Mouse (Mus musculus) MEL (cell line): ENCODE results near the gene Actr8. TPM values are rescaled to one million over a fixed set of nuclear protein-coding genes. Genes with fewer than 3 reads are reported as not detected.

Experiments used
- DNase-seq: peaks from one replicate; pipeline ENCODE4 v3.0.0; 2011; ENCODE audit warnings: low read depth, low spot score
- H3K27ac ChIP-seq: 2 replicates; pipeline ENCODE4 v1.5.1; 2012; ENCODE audit warnings: low read depth, mild to moderate bottlenecking, control low read depth, low read length, moderate library complexity; ENCODE audit not compliant: control insufficient read depth
- H3K27me3 ChIP-seq, 2 experiments: fragments of 150-350 bp in 1 of 2; sonication (generic) in 1 of 2; 2 replicates each; pipeline ENCODE4 v1.6.1; 2012; ENCODE audit warnings: low read length in 2 of 2, mild to moderate bottlenecking in 2 of 2, improper control_type of control experiment in 1 of 2, moderate library complexity in 1 of 2; ENCODE audit not compliant: insufficient read depth in 2 of 2, control insufficient read depth in 1 of 2
- H3K36me3 ChIP-seq, 2 experiments: 2 replicates each; pipeline ENCODE4 v1.6.1; 2012 to 2014; ENCODE audit warnings: low read length in 2 of 2, improper control_type of control experiment in 1 of 2, inconsistent platforms in 1 of 2, mild to moderate bottlenecking in 1 of 2; ENCODE audit not compliant: insufficient read depth in 2 of 2, control insufficient read depth in 1 of 2
- H3K4me1 ChIP-seq, 2 experiments: fragments of 150-350 bp in 1 of 2; sonication (generic) in 1 of 2; 2 replicates each; pipeline ENCODE4 v1.6.1; 2012; ENCODE audit warnings: low read length in 2 of 2, improper control_type of control experiment in 1 of 2, mild to moderate bottlenecking in 1 of 2; ENCODE audit not compliant: insufficient read depth in 2 of 2, control insufficient read depth in 1 of 2
- H3K4me3 ChIP-seq, 2 experiments: fragments of 150-350 bp in 1 of 2; sonication (generic) in 1 of 2; 2 replicates each; pipeline ENCODE4 v1.5.1; 2012; ENCODE audit warnings: low read depth in 2 of 2, low read length in 2 of 2, mild to moderate bottlenecking in 2 of 2, moderate library complexity in 2 of 2, control low read depth in 1 of 2, improper control_type of control experiment in 1 of 2; ENCODE audit not compliant: control insufficient read depth in 1 of 2, insufficient read depth in 1 of 2
- H3K79me2 ChIP-seq: 2 replicates; pipeline ENCODE4 v1.6.1; 2012; ENCODE audit warnings: mild to moderate bottlenecking, low read length, moderate library complexity; ENCODE audit not compliant: control insufficient read depth, poor library complexity, insufficient read depth
- H3K9ac ChIP-seq: 2 replicates; pipeline ENCODE4 v1.6.1; 2012; ENCODE audit warnings: low read depth, mild to moderate bottlenecking, control low read depth, low read length, moderate library complexity; ENCODE audit not compliant: control insufficient read depth, poor library complexity, severe bottlenecking
- H3K9me3 ChIP-seq: fragments of 150-350 bp; sonication (generic); replicated peaks from 2 replicates; pipeline ENCODE4 v1.6.1; 2012; ENCODE audit warnings: mild to moderate bottlenecking, low read length, improper control_type of control experiment, moderate library complexity; ENCODE audit not compliant: insufficient read depth
- CHD2 ChIP-seq: IDR thresholded peaks from 2 replicates; pipeline ENCODE4 v1.6.1; 2011; ENCODE audit warnings: low read length, improper control_type of control experiment
- CTCF ChIP-seq, 3 experiments: IDR thresholded peaks in 2 of 3; conservative IDR thresholded peaks in 1 of 3; 2 replicates each; pipeline ENCODE4 v1.5.1; 2011 to 2012; ENCODE audit warnings: low read length in 3 of 3, low read depth in 2 of 3, mild to moderate bottlenecking in 2 of 3, improper control_type of control experiment in 1 of 3, inconsistent platforms in 1 of 3, mixed read lengths in 1 of 3, moderate library complexity in 1 of 3; ENCODE audit not compliant: control insufficient read depth in 1 of 3, insufficient read depth in 1 of 3, poor library complexity in 1 of 3, severe bottlenecking in 1 of 3
- E2F4 ChIP-seq: IDR thresholded peaks from 2 replicates; pipeline ENCODE4 v1.6.1; 2011; ENCODE audit warnings: low read depth, low read length, improper control_type of control experiment, borderline replicate concordance
- ELF1 ChIP-seq: IDR thresholded peaks from 2 replicates; pipeline ENCODE4 v1.6.1; 2014; ENCODE audit warnings: low read depth, mild to moderate bottlenecking, inconsistent platforms, low read length, improper control_type of control experiment, moderate library complexity
- EP300 ChIP-seq, 2 experiments: IDR thresholded peaks; 2 replicates each; pipeline ENCODE4 v1.6.1; 2011; ENCODE audit warnings: improper control_type of control experiment in 2 of 2, low read length in 2 of 2, low read depth in 1 of 2, mild to moderate bottlenecking in 1 of 2
- ETS1 ChIP-seq: IDR thresholded peaks from 2 replicates; pipeline ENCODE4 v1.6.1; 2012; ENCODE audit warnings: low read depth, mild to moderate bottlenecking, inconsistent platforms, low read length, improper control_type of control experiment, moderate library complexity
- GABPA ChIP-seq: IDR thresholded peaks from 2 replicates; pipeline ENCODE4 v1.6.1; 2012; ENCODE audit warnings: low read depth, mild to moderate bottlenecking, inconsistent platforms, low read length, improper control_type of control experiment, moderate library complexity
- GATA1 ChIP-seq: IDR thresholded peaks from 2 replicates; pipeline ENCODE4 v1.6.1; 2011; ENCODE audit warnings: low read depth, low read length, improper control_type of control experiment
- HCFC1 ChIP-seq: IDR thresholded peaks from 2 replicates; pipeline ENCODE4 v1.6.1; 2012; ENCODE audit warnings: low read depth, mild to moderate bottlenecking, inconsistent platforms, low read length, improper control_type of control experiment, moderate library complexity
- JUND ChIP-seq: IDR thresholded peaks from 2 replicates; pipeline ENCODE4 v1.6.1; 2011; ENCODE audit warnings: low read depth, mild to moderate bottlenecking, improper control_type of control experiment, low read length
- KAT2A ChIP-seq: conservative IDR thresholded peaks from 2 replicates; pipeline ENCODE4 v1.6.1; 2012; ENCODE audit warnings: low read depth, low read length, improper control_type of control experiment, inconsistent platforms
- MAFK ChIP-seq: IDR thresholded peaks from 2 replicates; pipeline ENCODE4 v1.6.1; 2011; ENCODE audit warnings: low read depth, mild to moderate bottlenecking, low read length, improper control_type of control experiment, borderline replicate concordance
- MAX ChIP-seq: IDR thresholded peaks from 2 replicates; pipeline ENCODE4 v1.6.1; 2011; ENCODE audit warnings: low read length, improper control_type of control experiment
- MAZ ChIP-seq: IDR thresholded peaks from 2 replicates; pipeline ENCODE4 v1.6.1; 2012; ENCODE audit warnings: low read depth, mild to moderate bottlenecking, inconsistent platforms, low read length, improper control_type of control experiment
- MEF2A ChIP-seq: IDR thresholded peaks from 2 replicates; pipeline ENCODE4 v1.6.1; 2014; ENCODE audit warnings: low read depth, mild to moderate bottlenecking, inconsistent platforms, low read length, improper control_type of control experiment; ENCODE audit not compliant: poor library complexity, insufficient replicate concordance, severe bottlenecking; ENCODE audit errors: extremely low read depth
- MXI1 ChIP-seq: IDR thresholded peaks from 2 replicates; pipeline ENCODE4 v1.6.1; 2011; ENCODE audit warnings: mild to moderate bottlenecking, low read depth, low read length, improper control_type of control experiment
- MYB ChIP-seq: IDR thresholded peaks from 2 replicates; pipeline ENCODE4 v1.6.1; 2011; ENCODE audit warnings: mild to moderate bottlenecking, low read depth, low read length, improper control_type of control experiment
- MYC ChIP-seq: IDR thresholded peaks from 2 replicates; pipeline ENCODE4 v1.6.1; 2011; ENCODE audit warnings: low read depth, mild to moderate bottlenecking, low read length, improper control_type of control experiment, moderate library complexity
- NRF1 ChIP-seq: IDR thresholded peaks from 2 replicates; pipeline ENCODE4 v1.6.1; 2014; ENCODE audit warnings: low read depth, mild to moderate bottlenecking, inconsistent platforms, low read length, improper control_type of control experiment, moderate library complexity; ENCODE audit not compliant: poor library complexity, insufficient read depth, severe bottlenecking
- POLR2A ChIP-seq, 2 experiments: IDR thresholded peaks; 2 replicates each; pipeline ENCODE4 v1.6.1; 2011 to 2012; ENCODE audit warnings: low read length in 2 of 2, mild to moderate bottlenecking in 2 of 2, control low read depth in 1 of 2, improper control_type of control experiment in 1 of 2, low read depth in 1 of 2, moderate library complexity in 1 of 2; ENCODE audit not compliant: control insufficient read depth in 1 of 2, insufficient read depth in 1 of 2, poor library complexity in 1 of 2
- POLR2AphosphoS2 ChIP-seq: IDR thresholded peaks from 2 replicates; pipeline ENCODE4 v1.6.1; 2011; ENCODE audit warnings: low read length, improper control_type of control experiment
- POLR2AphosphoS5 ChIP-seq: IDR thresholded peaks from 2 replicates; pipeline ENCODE4 v1.6.1; 2012; ENCODE audit warnings: low read depth, borderline replicate concordance, mild to moderate bottlenecking, inconsistent platforms, low read length, moderate library complexity, mixed read lengths
- RCOR1 ChIP-seq: IDR thresholded peaks from 2 replicates; pipeline ENCODE4 v1.6.1; 2012; ENCODE audit warnings: low read depth, mild to moderate bottlenecking, inconsistent platforms, low read length, improper control_type of control experiment
- SMC3 ChIP-seq: IDR thresholded peaks from 2 replicates; pipeline ENCODE4 v1.6.1; 2011; ENCODE audit warnings: low read depth, low read length, improper control_type of control experiment
- TBP ChIP-seq: IDR thresholded peaks from 2 replicates; pipeline ENCODE4 v1.8.0; 2011; ENCODE audit warnings: low read depth, low read length, improper control_type of control experiment
- TCF12 ChIP-seq: IDR thresholded peaks from 2 replicates; pipeline ENCODE4 v1.6.1; 2014; ENCODE audit warnings: low read depth, mild to moderate bottlenecking, inconsistent platforms, low read length, improper control_type of control experiment, moderate library complexity
- USF1 ChIP-seq: IDR thresholded peaks from 2 replicates; pipeline ENCODE4 v1.6.1; 2014; ENCODE audit warnings: low read depth, mild to moderate bottlenecking, inconsistent platforms, low read length, improper control_type of control experiment, moderate library complexity
- USF2 ChIP-seq, 2 experiments: IDR thresholded peaks; 2 replicates each; pipeline ENCODE4 v1.6.1; 2011 to 2012; ENCODE audit warnings: improper control_type of control experiment in 2 of 2, low read length in 2 of 2, borderline replicate concordance in 1 of 2, inconsistent platforms in 1 of 2, low read depth in 1 of 2, mild to moderate bottlenecking in 1 of 2; ENCODE audit not compliant: insufficient read depth in 1 of 2
- ZC3H11A ChIP-seq: IDR thresholded peaks from 2 replicates; pipeline ENCODE4 v1.6.1; 2012; ENCODE audit warnings: low read depth, mild to moderate bottlenecking, inconsistent platforms, low read length, improper control_type of control experiment
- ZKSCAN1 ChIP-seq: IDR thresholded peaks from 2 replicates; pipeline ENCODE4 v1.6.1; 2012; ENCODE audit warnings: low read depth, mild to moderate bottlenecking, inconsistent platforms, low read length, improper control_type of control experiment, moderate library complexity
- ZMIZ1 ChIP-seq: IDR thresholded peaks from 2 replicates; pipeline ENCODE4 v1.6.1; 2012; ENCODE audit warnings: low read depth, mild to moderate bottlenecking, inconsistent platforms, low read length, improper control_type of control experiment, moderate library complexity
- ZNF384 ChIP-seq: IDR thresholded peaks from 2 replicates; pipeline ENCODE4 v1.6.1; 2012; ENCODE audit warnings: low read depth, mild to moderate bottlenecking, inconsistent platforms, low read length, improper control_type of control experiment
- polyA plus RNA-seq, 2 experiments: library from polyadenylated mRNA; stranded (reverse) in 1 of 2; unstranded in 1 of 2; fragments of >175 nt in 1 of 2; fragments of >200 nt in 1 of 2; gene quantifications; 2 replicates each; pipeline versions ENCODE4 v1.2.1 to v1.2.4; 2012; ENCODE audit warnings: low replicate concordance in 2 of 2, low read depth in 1 of 2; ENCODE audit not compliant: insufficient read length in 2 of 2, insufficient read depth in 1 of 2, missing spikeins in 1 of 2
- total RNA-seq: library from RNA; depleted of rRNA; stranded (reverse); fragments of 300-350 nt; gene quantifications from 2 replicates; pipeline ENCODE4 v1.2.3, GENCODE M21; 2012

Gene Actr8
- total and polyA plus RNA-seq, 3 experiments, result 31.0 to 36.4 TPM; not detected in 1

GRCm38 (mm10) chr14:29968075-29968821 lies 9.9 kb upstream of the Actr8 start, which contains the start of gene Selenok (continued):
- TF ChIP-seq ELF1 (peak; percentile 87), KAT2A (no peak; the same call in 1 of the 2 replicates), POLR2AphosphoS5 (no peak), GABPA (no peak), MYB (no peak), USF1 (peak; percentile 89), MXI1 (peak; percentile 66; the same call in 1 of the 2 replicates), ZMIZ1 (peak; percentile 66; the same call in 1 of the 2 replicates), TBP (peak; percentile 80), MAZ (0 out of 2 replicates have a peak, but pooled peaks have one; percentile 23), EP300 (IDR thresholded peaks at IDR 0.05; ENCODE audit: low read depth in 1 of 2, low read length in 2 of 2) (peak in 1 of 2 experiments; percentile 42; a peak in 1 of 4 replicates), MAX (peak; percentile 89), MEF2A (no peak), GATA1 (no peak), NRF1 (peak; percentile 25; the same call in 1 of the 2 replicates), POLR2A (IDR thresholded peaks at IDR 0.05; ENCODE audit: control insufficient read depth in 1 of 2, insufficient read depth in 1 of 2, low read depth in 1 of 2, low read length in 2 of 2, poor library complexity in 1 of 2) (peak; percentile 64 to 86; a peak in 3 of 4 replicates), HCFC1 (peak; percentile 90), CHD2 (0 out of 2 replicates have a peak, but pooled peaks have one; percentile 25), MAFK (no peak), ZKSCAN1 (no peak), SMC3 (no peak), MYC (peak; percentile 60)

- no peaks in the 10 kb centered on the region for H3K27me3 ChIP-seq
- H3K9me3 ChIP-seq, result no peaks in the 10 kb centered on the region
- no peak overlapping the region for H3K9ac ChIP-seq
- H3K36me3 ChIP-seq, result peaks cover 3 to 15% of the 10 kb centered on the region in 2 experiments
- TF ChIP-seq MAFK (no peak), RCOR1 (no peak), ETS1 (no peak), CHD2 (no peak), KAT2A (no peak), TCF12 (no peak), E2F4 (no peak), USF2 (IDR thresholded peaks at IDR 0.05; ENCODE audit: borderline replicate concordance in 1 of 2, insufficient read depth in 1 of 2, low read depth in 1 of 2, low read length in 2 of 2) (no peak), MXI1 (no peak), ZKSCAN1 (no peak), GABPA (no peak), MYB (no peak), SMC3 (no peak), ZC3H11A (no peak), POLR2AphosphoS2 (no peak), JUND (no peak), CTCF (IDR thresholded peaks at IDR 0.05 in 2 of 3, conservative IDR thresholded peaks at IDR 0.05 in 1 of 3; ENCODE audit: control insufficient read depth in 1 of 3, insufficient read depth in 1 of 3, low read depth in 2 of 3, low read length in 3 of 3, poor library complexity in 1 of 3, severe bottlenecking in 1 of 3) (no peak), ZNF384 (no peak), HCFC1 (no peak)
- H3K79me2 ChIP-seq, result peaks cover 13% of the 10 kb centered on the region
- H3K27ac ChIP-seq, result no peak overlapping the region
- DNase-seq, result no peak
- H3K4me1 ChIP-seq, result peaks cover 7 to 28% of the 10 kb centered on the region in 2 experiments
- H3K4me3 ChIP-seq, result no peak overlapping the region
Measured at GRCm38 (mm10) chr14:29971446-29971845, 6.7 kb upstream of the Actr8 start.
